Mouse (Mus musculus) limb, embryonic 11.5 days (tissue): ENCODE measurements at regions not wholly inside any gene's neighbourhood (a gene's known extent, or its start where the extent isn't known, plus 50 kb on each side); places are given as distances from the start of the nearest gene placed in this dataset.

Source experiments
- ATAC-seq: fragments of 200-750 bp; cut with Nextera tagmentation; 2 replicates; pipeline ENCODE4 v1.8.0; 2017; ENCODE audit warnings: low read depth; ENCODE audit not compliant: insufficient number of reproducible peaks, low FRiP score, low TSS enrichment
- DNase-seq: peaks from one replicate; pipeline ENCODE4 v3.0.0-alpha.2; 2015; ENCODE audit warnings: low spot score
- H3K27ac ChIP-seq: fragments of 300-500 bp; sonication (generic); replicated peaks from 2 replicates; pipeline ENCODE4 v1.5.1; 2014; ENCODE audit warnings: low read depth, mild to moderate bottlenecking, low read length
- H3K27me3 ChIP-seq: fragments of 300-500 bp; sonication (generic); 2 replicates; pipeline ENCODE4 v1.6.1; 2014; ENCODE audit warnings: mild to moderate bottlenecking, low read length, mixed read lengths; ENCODE audit not compliant: control insufficient read depth, insufficient read depth
- H3K36me3 ChIP-seq: fragments of 300-500 bp; sonication (generic); 2 replicates; pipeline ENCODE4 v1.6.1; 2014; ENCODE audit warnings: mild to moderate bottlenecking, low read length, moderate library complexity, mixed read lengths; ENCODE audit not compliant: control insufficient read depth, insufficient read depth
- H3K4me1 ChIP-seq: fragments of 300-500 bp; sonication (generic); 2 replicates; pipeline ENCODE4 v1.6.1; 2014; ENCODE audit warnings: low read length, mixed read lengths; ENCODE audit not compliant: control insufficient read depth, insufficient read depth
- H3K4me2 ChIP-seq: fragments of 300-500 bp; sonication (generic); 2 replicates; pipeline ENCODE4 v1.6.1; 2014; ENCODE audit warnings: low read depth, mild to moderate bottlenecking, moderate library complexity; ENCODE audit not compliant: severe bottlenecking
- H3K4me3 ChIP-seq: fragments of 300-500 bp; sonication (generic); 2 replicates; pipeline ENCODE4 v1.5.1; 2014; ENCODE audit warnings: low read depth, low read length
- H3K9ac ChIP-seq: fragments of 300-500 bp; sonication (generic); 2 replicates; pipeline ENCODE4 v1.6.1; 2014; ENCODE audit warnings: mild to moderate bottlenecking, low read length
- H3K9me3 ChIP-seq: fragments of 300-500 bp; sonication (generic); 2 replicates; pipeline ENCODE4 v1.6.1; 2016; ENCODE audit warnings: low read length; ENCODE audit not compliant: control insufficient read depth
- WGBS: fragments of 180-500 bp; shearing (Covaris S2); extraction: QIAGEN DNeasy Blood & Tissue Kit; methylation state at CpG from one replicate; pipeline ENCODE4 v1.1.7; 2014; 5-methylcytosine and 5-hydroxymethylcytosine counted together

DNA sequence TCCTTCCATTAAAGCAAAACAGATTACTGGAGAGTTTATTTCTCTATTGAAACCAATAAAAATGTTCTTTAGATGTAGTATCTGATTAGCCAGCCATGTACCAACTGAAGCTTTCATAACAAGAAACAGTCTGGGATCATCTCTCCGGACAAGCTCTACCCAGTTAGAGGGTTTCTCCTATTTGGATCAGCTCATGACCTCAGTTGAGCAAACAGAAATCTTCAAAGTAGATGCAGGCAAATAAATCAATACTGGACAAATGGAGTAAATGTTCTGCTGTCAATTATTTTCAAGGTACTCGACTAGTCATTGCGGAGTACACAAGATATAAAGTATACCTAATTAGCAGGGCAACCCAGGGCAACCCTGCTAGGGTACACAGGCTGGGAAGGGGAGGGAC, 67.4 kb downstream of the Avpr1a start:
- H3K4me2 ChIP-seq = no peak overlapping the region
- no peak; the same call in 1 of the 2 replicates for ATAC-seq
- no peak overlapping the region for H3K27ac ChIP-seq
- DNase-seq = no peak
- H3K27me3 ChIP-seq = no peaks in the 10 kb centered on the region
- H3K36me3 ChIP-seq = no peaks in the 10 kb centered on the region
- H3K4me1 ChIP-seq = no peaks in the 10 kb centered on the region
- no peak overlapping the region for H3K9ac ChIP-seq
- no peak overlapping the region for H3K4me3 ChIP-seq
- no peaks in the 10 kb centered on the region for H3K9me3 ChIP-seq
- WGBS = 79% methylated on average over 3 of the region's 3 CpGs

- no peaks in the 10 kb centered on the region for H3K36me3 ChIP-seq
- DNase-seq (no peak), ATAC-seq (no peak)
- H3K4me2 ChIP-seq = no peak overlapping the region
- no peaks in the 10 kb centered on the region for H3K9me3 ChIP-seq
- H3K4me3 ChIP-seq = no peak overlapping the region
- no peaks in the 10 kb centered on the region for H3K4me1 ChIP-seq
- no peaks in the 10 kb centered on the region for H3K27me3 ChIP-seq
- no peak overlapping the region for H3K27ac ChIP-seq
- no peak overlapping the region for H3K9ac ChIP-seq
- WGBS = over 99% methylated on average over 4 of the region's 4 CpGs
These were observed 71.0 kb downstream of the Avpr1a start for GRCm38 (mm10) chr10:122519274-122519790.

DNA sequence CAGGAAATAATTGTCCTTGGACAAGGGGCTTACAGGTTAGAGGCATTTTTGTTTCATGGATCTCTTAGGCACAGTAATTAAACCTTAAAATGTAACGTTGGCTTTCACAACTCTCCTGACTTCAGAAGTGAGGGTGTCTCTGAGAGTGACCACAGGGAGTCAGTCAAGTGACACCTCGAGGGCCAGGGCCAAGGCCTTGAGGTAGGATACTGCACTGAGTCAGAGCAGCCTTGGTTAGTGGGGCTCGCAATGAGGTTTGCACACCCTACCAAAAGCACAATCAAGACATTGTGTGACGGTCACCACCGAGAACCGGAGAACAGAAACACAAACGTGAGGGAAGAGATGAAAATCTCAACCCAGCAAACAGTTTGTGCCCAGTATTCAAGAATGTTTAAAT, 71.7 kb downstream of the Avpr1a start:
- Histone ChIP-seq H3K4me2 (no peak overlapping the region), H3K4me3 (no peak overlapping the region), H3K4me1 (no peaks in the 10 kb centered on the region), H3K9me3 (no peaks in the 10 kb centered on the region), H3K27ac (no peak overlapping the region), H3K9ac (no peak overlapping the region), H3K36me3 (no peaks in the 10 kb centered on the region), H3K27me3 (no peaks in the 10 kb centered on the region)
- ATAC-seq (no peak), DNase-seq (no peak)
- 82% methylated on average over 7 of the region's 7 CpGs for WGBS

DNA sequence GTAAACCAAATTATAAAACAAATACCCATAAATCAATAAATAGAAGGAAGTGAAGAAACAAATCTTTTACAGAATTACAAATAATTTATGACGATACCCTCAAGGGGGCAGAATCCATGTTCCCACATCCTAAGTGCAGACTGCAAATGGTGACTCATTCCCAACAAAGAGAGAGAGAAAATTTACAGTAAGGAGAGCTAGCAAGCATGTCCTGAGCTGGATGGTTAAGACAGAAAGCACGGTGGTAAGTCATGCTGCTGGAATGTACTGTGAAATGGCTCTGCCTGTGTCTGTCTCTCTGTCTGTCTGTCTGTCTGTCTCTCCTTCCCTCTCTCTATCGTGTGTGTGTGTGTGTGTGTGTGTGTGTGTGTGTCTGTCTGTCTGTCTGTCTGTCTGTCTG, 74.3 kb downstream of the Avpr1a start:
- no peak for ATAC-seq
- Histone ChIP-seq H3K27me3 (no peaks in the 10 kb centered on the region), H3K4me3 (no peak overlapping the region), H3K9me3 (no peaks in the 10 kb centered on the region), H3K36me3 (no peaks in the 10 kb centered on the region), H3K9ac (no peak overlapping the region), H3K4me1 (no peaks in the 10 kb centered on the region), H3K4me2 (no peak overlapping the region), H3K27ac (no peak overlapping the region)
- DNase-seq = no peak
- 81% methylated on average over 3 of the region's 3 CpGs for WGBS

- H3K4me3 ChIP-seq = no peak overlapping the region
- ATAC-seq (no peak), DNase-seq (no peak)
- 84% methylated on average over 7 of the region's 7 CpGs for WGBS
- H3K27ac ChIP-seq = no peak overlapping the region
- no peaks in the 10 kb centered on the region for H3K4me1 ChIP-seq
- no peak overlapping the region for H3K9ac ChIP-seq
- no peaks in the 10 kb centered on the region for H3K36me3 ChIP-seq
- H3K4me2 ChIP-seq = no peak overlapping the region
- H3K9me3 ChIP-seq = no peaks in the 10 kb centered on the region
- no peaks in the 10 kb centered on the region for H3K27me3 ChIP-seq
These were observed 77.1 kb downstream of the Avpr1a start for GRCm38 (mm10) chr10:122525360-122525759.

- H3K27me3 ChIP-seq = no peaks in the 10 kb centered on the region
- ATAC-seq = no peak
- DNase-seq = no peak
- H3K9ac ChIP-seq = no peak overlapping the region
- H3K4me2 ChIP-seq = no peak overlapping the region
- H3K4me1 ChIP-seq = no peaks in the 10 kb centered on the region
- H3K27ac ChIP-seq = no peak overlapping the region
- H3K9me3 ChIP-seq = no peaks in the 10 kb centered on the region
- no peaks in the 10 kb centered on the region for H3K36me3 ChIP-seq
- WGBS = 86% methylated on average over 6 of the region's 6 CpGs
- H3K4me3 ChIP-seq = no peak overlapping the region
These were observed 77.5 kb downstream of the Avpr1a start for GRCm38 (mm10) chr10:122525807-122526206.

DNA sequence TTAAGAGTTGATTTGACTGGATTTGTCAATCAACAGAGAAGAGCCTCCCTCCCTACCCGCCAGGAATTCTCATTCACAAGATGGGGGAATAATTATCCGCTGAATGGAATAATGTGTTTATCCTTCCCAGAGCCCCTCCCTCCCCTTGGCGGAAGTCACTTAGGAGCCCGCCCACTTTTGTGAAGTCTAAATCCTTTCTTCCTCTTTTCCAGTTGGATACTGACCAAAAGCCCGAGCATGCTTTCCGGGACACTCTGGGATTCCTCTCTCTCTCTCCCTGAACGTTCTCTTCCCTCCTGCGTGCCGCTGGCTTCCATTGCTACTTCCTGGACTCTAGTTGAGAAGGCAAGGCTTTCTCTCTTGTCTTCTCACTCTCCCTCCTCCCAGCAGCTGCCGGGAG, 79.9 kb downstream of the Avpr1a start:
- ATAC-seq (no peak), DNase-seq (no peak)
- Histone ChIP-seq H3K4me1 (no peaks in the 10 kb centered on the region), H3K27me3 (no peaks in the 10 kb centered on the region), H3K9me3 (no peaks in the 10 kb centered on the region), H3K4me3 (no peak overlapping the region), H3K36me3 (no peaks in the 10 kb centered on the region), H3K9ac (no peak overlapping the region), H3K27ac (no peak overlapping the region), H3K4me2 (no peak overlapping the region)
- 92% methylated on average over 10 of the region's 10 CpGs for WGBS

- H3K4me3 ChIP-seq = no peak overlapping the region
- H3K4me2 ChIP-seq = no peak overlapping the region
- no peaks in the 10 kb centered on the region for H3K9me3 ChIP-seq
- no peaks in the 10 kb centered on the region for H3K36me3 ChIP-seq
- H3K27me3 ChIP-seq = no peaks in the 10 kb centered on the region
- WGBS = 40% methylated on average over 4 of the region's 4 CpGs
- H3K4me1 ChIP-seq = no peaks in the 10 kb centered on the region
- no peak overlapping the region for H3K9ac ChIP-seq
- DNase-seq (no peak), ATAC-seq (no peak)
- H3K27ac ChIP-seq = no peak overlapping the region
These were observed 80.8 kb downstream of the Avpr1a start for GRCm38 (mm10) chr10:122528973-122529703.

DNA sequence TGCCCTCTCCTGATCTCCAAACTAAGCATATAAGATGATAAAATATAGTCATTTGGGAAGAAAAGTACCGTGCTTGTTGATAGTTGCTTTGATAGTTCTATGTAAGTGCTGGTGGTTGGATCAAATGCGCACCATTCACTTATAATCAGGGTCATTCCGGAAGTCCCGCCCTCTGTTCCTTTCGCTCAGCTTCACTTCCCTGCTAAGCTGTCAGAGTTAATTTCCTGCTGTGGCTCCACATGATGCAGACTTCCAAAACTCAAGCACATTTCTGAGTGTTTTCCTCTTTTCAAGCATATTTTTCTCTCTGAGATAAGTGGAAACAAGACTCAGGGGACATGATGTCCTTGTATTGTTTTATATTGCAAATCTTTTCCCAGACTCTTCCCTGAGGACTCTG, 86.4 kb downstream of the Avpr1a start:
- H3K27me3 ChIP-seq = no peaks in the 10 kb centered on the region
- no peak overlapping the region for H3K9ac ChIP-seq
- ATAC-seq (no peak), DNase-seq (no peak)
- no peaks in the 10 kb centered on the region for H3K4me1 ChIP-seq
- no peak overlapping the region for H3K4me2 ChIP-seq
- no peak overlapping the region for H3K27ac ChIP-seq
- 83% methylated on average over 5 of the region's 5 CpGs for WGBS
- H3K4me3 ChIP-seq = no peak overlapping the region
- H3K36me3 ChIP-seq = no peaks in the 10 kb centered on the region
- H3K9me3 ChIP-seq = no peaks in the 10 kb centered on the region
